Mouse (Mus musculus): Measurements from ENCODE around the gene 2410137M14Rik. TPM values are rescaled to one million over a fixed set of nuclear protein-coding genes. Genes with fewer than 3 reads are reported as not detected.
"Not testable (repeated sequence)": the region's sequence is repeated elsewhere in the genome, so short reads cannot be mapped to it uniquely, and the experiment has no call there.

Gene 2410137M14Rik
- total RNA-seq, 2 experiments from 2014 or later, result not detected

GRCm38 (mm10) chr17:37008161-37008560, 27.1 kb upstream of the 2410137M14Rik start:
- no peak for TF ChIP-seq CTCF (conservative IDR thresholded peaks at IDR 0.05)
- Histone ChIP-seq H3K4me3 (no peak overlapping the region), H3K27ac (no peak overlapping the region)
- DNase-seq (ENCODE audit: low spot score in 2 of 2), result no peak

- TF ChIP-seq CTCF (conservative IDR thresholded peaks at IDR 0.05), result no peak
- no peak overlapping the region for H3K27ac ChIP-seq
Observed at GRCm38 (mm10) chr17:37003366-37003765, 22.3 kb upstream of the 2410137M14Rik start.

GRCm38 (mm10) chr17:37002364-37003330, 21.6 kb upstream of the 2410137M14Rik start:
- Histone ChIP-seq H3K4me3 (peak overlapping the region; percentile 70), H3K27ac (peak overlapping the region; percentile 80)
- peak; percentile 4 to 33 for DNase-seq (ENCODE audit: low spot score in 2 of 2)
- TF ChIP-seq CTCF (conservative IDR thresholded peaks at IDR 0.05), result no peak

More at GRCm38 (mm10) chr17:37003366-37003765, 22.3 kb upstream of the 2410137M14Rik start:
- peak overlapping the region; percentile 70 for H3K4me3 ChIP-seq
- DNase-seq (ENCODE audit: low spot score in 2 of 2), result no peak

DNA sequence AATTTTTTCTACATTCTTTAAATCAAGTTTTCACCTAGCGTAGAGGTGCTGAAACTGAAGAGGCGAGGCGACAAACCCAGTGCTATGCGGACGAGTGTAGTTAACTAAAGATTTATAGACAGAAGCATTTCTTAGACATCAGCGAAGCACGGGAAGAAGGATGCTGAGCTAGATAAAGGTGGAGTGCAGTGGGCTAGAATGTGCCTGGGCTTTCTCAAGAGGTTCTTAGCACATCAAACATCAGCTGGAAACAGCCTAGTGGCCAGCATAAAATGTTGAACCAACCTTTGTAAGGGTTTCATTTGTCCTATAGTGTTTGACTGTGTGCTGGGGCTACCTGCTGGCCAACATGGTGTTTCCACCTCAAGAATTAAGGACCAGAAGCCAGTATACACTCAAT, 19.8 kb upstream of the 2410137M14Rik start, which contains the start of gene Zfp57:
Gene Zfp57 (plus strand): TSS at position 301 of the 400 bp plus-strand sequence.
- DNase-seq (ENCODE audit: low spot score in 2 of 2), result no peak
- Histone ChIP-seq H3K4me3 (no peak within 1 kb of the TSS), H3K27ac (no peak within 1 kb of the TSS)
- no peak for TF ChIP-seq CTCF (conservative IDR thresholded peaks at IDR 0.05)

DNA sequence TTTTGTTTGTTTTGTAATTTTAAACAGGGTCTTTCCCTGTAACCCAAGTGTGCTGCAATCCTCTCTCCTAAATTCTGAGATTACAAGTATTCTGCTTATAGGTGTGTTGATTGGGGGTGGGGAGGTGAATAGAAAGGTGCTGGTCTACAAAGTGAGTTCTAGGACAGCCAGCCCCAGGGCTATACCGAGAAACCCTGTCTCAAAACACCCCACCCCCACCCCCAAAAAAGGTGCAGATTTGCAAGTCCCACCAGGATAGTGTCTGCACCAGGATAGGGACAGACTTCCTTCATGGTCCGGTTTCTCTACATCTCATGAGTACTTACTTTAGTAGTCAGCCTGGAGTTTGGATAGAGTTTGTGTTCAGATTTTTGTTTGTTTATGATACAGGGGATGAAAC, 17.4 kb upstream of the 2410137M14Rik start:
- no peak for TF ChIP-seq CTCF (conservative IDR thresholded peaks at IDR 0.05)
- Histone ChIP-seq H3K27ac (no peak overlapping the region), H3K4me3 (no peak overlapping the region)
- no peak for DNase-seq (ENCODE audit: low spot score in 2 of 2)

DNA sequence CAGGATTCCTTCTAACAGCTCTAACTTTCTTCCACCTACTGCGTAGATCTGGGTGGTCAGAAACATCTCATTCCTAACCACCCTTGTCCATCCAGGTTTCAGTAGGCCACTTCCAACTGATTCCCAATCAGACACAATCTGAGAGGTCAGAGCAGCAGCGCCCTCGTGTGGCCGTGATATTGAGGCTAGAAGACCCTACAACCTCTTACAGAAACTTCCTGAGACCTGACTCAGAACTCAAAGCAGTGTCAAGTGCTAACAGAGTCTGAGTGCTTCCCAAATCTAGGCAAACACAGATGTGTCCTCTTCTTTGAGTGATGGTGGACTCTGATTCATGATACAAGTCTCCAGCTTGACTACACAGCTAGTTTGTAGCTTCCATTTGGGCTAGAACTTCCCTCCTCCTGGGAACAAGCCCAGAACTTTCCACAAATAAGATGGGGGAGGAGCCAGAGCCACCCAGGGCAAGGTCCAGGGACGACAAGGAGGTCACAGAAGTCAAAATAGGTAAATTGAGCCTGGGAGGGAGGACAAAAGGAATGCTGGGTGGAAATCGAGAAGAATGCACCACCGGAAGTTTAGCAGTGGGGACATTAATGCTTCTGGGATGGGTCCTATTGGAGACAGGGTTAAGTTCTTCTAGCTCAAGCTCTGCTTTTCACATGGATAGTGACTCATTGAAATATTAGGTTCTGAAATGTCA, 16.1 kb upstream of the 2410137M14Rik start:
- DNase-seq (ENCODE audit: low spot score in 2 of 2), result peak; percentile 68 to 80
- TF ChIP-seq CTCF (conservative IDR thresholded peaks at IDR 0.05), result peak; percentile 90
- H3K4me3 ChIP-seq, result no peak overlapping the region
- no peak overlapping the region for H3K27ac ChIP-seq

- no peak for DNase-seq (ENCODE audit: low spot score in 2 of 2)
- H3K27ac ChIP-seq, result no peak overlapping the region
- no peak overlapping the region for H3K4me3 ChIP-seq
- no peak for TF ChIP-seq CTCF (conservative IDR thresholded peaks at IDR 0.05)
Observed at GRCm38 (mm10) chr17:36995448-36995847, 14.4 kb upstream of the 2410137M14Rik start.

DNA sequence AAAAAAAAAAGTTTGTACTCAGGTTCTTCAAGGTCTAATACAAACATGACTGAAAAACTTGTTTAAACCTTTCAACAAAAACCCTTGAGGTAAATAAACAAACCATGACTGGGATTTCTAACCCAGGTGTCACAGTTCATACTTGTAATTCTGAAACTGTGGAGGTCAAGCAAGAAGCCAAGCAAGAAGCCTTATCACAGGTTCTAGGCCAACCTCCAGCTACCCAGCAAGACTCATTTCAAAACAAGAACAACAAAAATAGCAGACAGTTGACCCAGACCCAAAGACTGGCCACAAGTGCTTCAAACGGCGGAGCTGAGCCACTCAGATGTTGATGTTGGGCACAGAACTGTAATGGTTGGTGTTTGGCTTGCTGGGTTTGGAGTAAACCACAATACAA, 13.5 kb upstream of the 2410137M14Rik start:
- no peak for DNase-seq (ENCODE audit: low spot score in 2 of 2)
- TF ChIP-seq CTCF (conservative IDR thresholded peaks at IDR 0.05), result no peak
- Histone ChIP-seq H3K27ac (no peak overlapping the region), H3K4me3 (no peak overlapping the region)

- H3K27ac ChIP-seq, result no peak overlapping the region
- no peak overlapping the region for H3K4me3 ChIP-seq
- TF ChIP-seq CTCF (conservative IDR thresholded peaks at IDR 0.05), result no peak
- no peak for DNase-seq (ENCODE audit: low spot score in 2 of 2)
Observed at GRCm38 (mm10) chr17:36993770-36994325, 12.8 kb upstream of the 2410137M14Rik start.

GRCm38 (mm10) chr17:36992336-36993104, 11.5 kb upstream of the 2410137M14Rik start:
- no peak for TF ChIP-seq CTCF (conservative IDR thresholded peaks at IDR 0.05)
- Histone ChIP-seq H3K4me3 (no peak overlapping the region), H3K27ac (no peak overlapping the region)
- no peak for DNase-seq (ENCODE audit: low spot score in 2 of 2)

- not testable (repeated sequence) for H3K27ac ChIP-seq; H3K4me3 ChIP-seq; DNase-seq (ENCODE audit: low spot score in 2 of 2)
Observed at GRCm38 (mm10) chr17:36990630-36991029, 9.6 kb upstream of the 2410137M14Rik start.

GRCm38 (mm10) chr17:36989437-36989836, 8.4 kb upstream of the 2410137M14Rik start, which contains the start of gene H2-M5:
H2-M5 (minus strand) TSS chr17:36989537.
- DNase-seq (ENCODE audit: low spot score in 2 of 2), result no peak
- Histone ChIP-seq H3K27ac (no peak within 1 kb of the TSS), H3K4me3 (no peak within 1 kb of the TSS)
- TF ChIP-seq CTCF (conservative IDR thresholded peaks at IDR 0.05), result no peak
